Mouse (Mus musculus) forebrain, embryonic 13.5 days (tissue): ENCODE data around the gene Cdrt4. TPM values are rescaled to one million over a fixed set of nuclear protein-coding genes. Genes with fewer than 3 reads are reported as not detected.

ENCODE experiments used
- ATAC-seq: fragments of 200-750 bp; cut with Nextera tagmentation; 2 replicates; pipeline ENCODE4 v1.8.0; 2017
- H3K27ac ChIP-seq: fragments of 300-500 bp; sonication (generic); 2 replicates; pipeline ENCODE4 v1.5.1; 2015; ENCODE audit warnings: inconsistent platforms, mild to moderate bottlenecking, moderate library complexity
- H3K27me3 ChIP-seq: fragments of 300-500 bp; sonication (generic); 2 replicates; pipeline ENCODE4 v1.6.1; 2015; ENCODE audit warnings: mild to moderate bottlenecking, inconsistent platforms
- H3K36me3 ChIP-seq: fragments of 300-500 bp; sonication (generic); 2 replicates; pipeline ENCODE4 v1.6.1; 2015; ENCODE audit warnings: mild to moderate bottlenecking, inconsistent platforms; ENCODE audit not compliant: poor library complexity, severe bottlenecking
- H3K4me1 ChIP-seq: fragments of 300-500 bp; sonication (generic); 2 replicates; pipeline ENCODE4 v1.6.1; 2015; ENCODE audit warnings: inconsistent platforms
- H3K4me2 ChIP-seq: fragments of 300-500 bp; sonication (generic); 2 replicates; pipeline ENCODE4 v1.6.1; 2015; ENCODE audit warnings: inconsistent platforms, mild to moderate bottlenecking, moderate library complexity
- H3K4me3 ChIP-seq: fragments of 300-500 bp; sonication (generic); 2 replicates; pipeline ENCODE4 v1.5.1; 2015; ENCODE audit warnings: mild to moderate bottlenecking, inconsistent platforms
- H3K9ac ChIP-seq: fragments of 300-500 bp; sonication (generic); 2 replicates; pipeline ENCODE4 v1.6.1; 2015; ENCODE audit warnings: mild to moderate bottlenecking, inconsistent platforms
- H3K9me3 ChIP-seq: fragments of 300-500 bp; sonication (generic); replicated peaks from 2 replicates; pipeline ENCODE4 v1.6.1; 2016; ENCODE audit warnings: inconsistent platforms
- WGBS: fragments of 180-500 bp; shearing (Covaris S2); methylation state at CpG from one replicate; pipeline ENCODE4 v1.1.7; 2015; 5-methylcytosine and 5-hydroxymethylcytosine counted together
- polyA plus RNA-seq: library from polyadenylated mRNA; unstranded; fragments of >200 nt; fragmentation: Nextera tagmentation; extraction: Ambion mirVana; gene quantifications from 2 replicates; pipeline ENCODE4 v1.2.1, GENCODE M21; 2015

Gene Cdrt4
- polyA plus RNA-seq, 1 experiment from 2014 or later = not detected

- WGBS = 85% methylated on average over 9 of the region's 9 CpGs
- no peak for ATAC-seq
Measured at GRCm38 (mm10) chr11:63026651-63027141, 75.7 kb downstream of the Cdrt4 start.

GRCm38 (mm10) chr11:63028131-63028530, 77.1 kb downstream of the Cdrt4 start:
- Histone ChIP-seq H3K9me3 (peaks cover 4% of the 10 kb centered on the region; the same call in 1 of the 2 replicates), H3K36me3 (no peaks in the 10 kb centered on the region), H3K4me2 (no peak overlapping the region), H3K4me3 (no peak overlapping the region), H3K9ac (no peak overlapping the region), H3K4me1 (no peaks in the 10 kb centered on the region), H3K27me3 (no peaks in the 10 kb centered on the region), H3K27ac (no peak overlapping the region)
- WGBS = 90% methylated on average over 3 of the region's 3 CpGs
- ATAC-seq = no peak

More at GRCm38 (mm10) chr11:63026651-63027141, 75.7 kb downstream of the Cdrt4 start:
- no peak overlapping the region for H3K9ac ChIP-seq
- H3K4me2 ChIP-seq = no peak overlapping the region
- H3K36me3 ChIP-seq = no peaks in the 10 kb centered on the region
- H3K27me3 ChIP-seq = no peaks in the 10 kb centered on the region
- no peak overlapping the region for H3K27ac ChIP-seq
- H3K4me1 ChIP-seq = no peaks in the 10 kb centered on the region
- no peak overlapping the region for H3K4me3 ChIP-seq
- H3K9me3 ChIP-seq = no peaks in the 10 kb centered on the region

- Histone ChIP-seq H3K4me3 (no peak overlapping the region), H3K4me2 (no peak overlapping the region), H3K27me3 (no peaks in the 10 kb centered on the region), H3K4me1 (no peaks in the 10 kb centered on the region), H3K27ac (no peak overlapping the region), H3K9me3 (peaks cover 6% of the 10 kb centered on the region; the same call in 1 of the 2 replicates), H3K36me3 (no peaks in the 10 kb centered on the region), H3K9ac (no peak overlapping the region)
- ATAC-seq = no peak
- 69% methylated on average over 4 of the region's 4 CpGs for WGBS
Measured at GRCm38 (mm10) chr11:63029148-63029714, 78.2 kb downstream of the Cdrt4 start.

- WGBS = 94% methylated on average over 6 of the region's 6 CpGs
- ATAC-seq = no peak
- H3K4me1 ChIP-seq = no peaks in the 10 kb centered on the region
Measured at GRCm38 (mm10) chr11:63029721-63030120, 78.7 kb downstream of the Cdrt4 start.

GRCm38 (mm10) chr11:63035420-63036211, 84.6 kb downstream of the Cdrt4 start:
- no peaks in the 10 kb centered on the region for H3K27me3 ChIP-seq
- no peak overlapping the region for H3K4me3 ChIP-seq
- peaks cover 6% of the 10 kb centered on the region; the same call in 1 of the 2 replicates for H3K9me3 ChIP-seq
- peaks cover 5% of the 10 kb centered on the region; the same call in 1 of the 2 replicates for H3K4me1 ChIP-seq
- WGBS = 82% methylated on average over 11 of the region's 11 CpGs
- no peaks in the 10 kb centered on the region for H3K36me3 ChIP-seq
- no peak overlapping the region for H3K9ac ChIP-seq
- H3K4me2 ChIP-seq = no peak overlapping the region
- no peak for ATAC-seq
- no peak overlapping the region for H3K27ac ChIP-seq

More at GRCm38 (mm10) chr11:63029721-63030120, 78.7 kb downstream of the Cdrt4 start:
- no peak overlapping the region for H3K4me2 ChIP-seq
- H3K9me3 ChIP-seq = peaks cover 6% of the 10 kb centered on the region; the same call in 1 of the 2 replicates
- H3K27ac ChIP-seq = no peak overlapping the region
- H3K27me3 ChIP-seq = no peaks in the 10 kb centered on the region
- no peaks in the 10 kb centered on the region for H3K36me3 ChIP-seq
- no peak overlapping the region for H3K4me3 ChIP-seq
- H3K9ac ChIP-seq = no peak overlapping the region

- no peak for ATAC-seq
- Histone ChIP-seq H3K36me3 (no peaks in the 10 kb centered on the region), H3K27me3 (no peaks in the 10 kb centered on the region), H3K9ac (no peak overlapping the region), H3K9me3 (no peaks in the 10 kb centered on the region), H3K4me3 (no peak overlapping the region), H3K27ac (no peak overlapping the region), H3K4me1 (peaks cover 5% of the 10 kb centered on the region; the same call in 1 of the 2 replicates), H3K4me2 (no peak overlapping the region)
- 29% methylated on average over 12 of the region's 12 CpGs for whole genome bisulfite sequencing
Measured at GRCm38 (mm10) chr11:63040002-63040661, 89.1 kb downstream of the Cdrt4 start.

Other genes starting within 250 kb of the Cdrt4 start
- 17.9 and 21.2 TPM in 2 replicates for gene Zfp287, start 219.3 kb upstream of the Cdrt4 start, polyA plus RNA-seq
- gene Gm10428, start 198.1 kb upstream of the Cdrt4 start, polyA plus RNA-seq = not detected in 2 replicates
- gene Zfp286, start 161.7 kb upstream of the Cdrt4 start, polyA plus RNA-seq = 34.9 TPM in 2 replicates
- gene Trim16, start 131.0 kb upstream of the Cdrt4 start, polyA plus RNA-seq = 3.1 and 3.5 TPM in 2 replicates
- 0.14 and 0.21 TPM in 2 replicates for gene Fbxw10, start 104.1 kb upstream of the Cdrt4 start, polyA plus RNA-seq
- gene Tvp23b, start 71.7 kb upstream of the Cdrt4 start, polyA plus RNA-seq = 48.4 and 50.9 TPM in 2 replicates
- gene Tekt3, start 110.5 kb downstream of the Cdrt4 start, polyA plus RNA-seq = not detected in 2 replicates
- gene Pmp22, start 177.8 kb downstream of the Cdrt4 start, polyA plus RNA-seq = 12.1 and 12.7 TPM in 2 replicates